Mouse (Mus musculus) lung, embryonic 14.5 days (tissue): ENCODE measurements around the gene Socs5. TPM values are rescaled to one million over a fixed set of nuclear protein-coding genes. Genes with fewer than 3 reads are reported as not detected.
A peak's percentile ranks its signal among the peaks of the same experiment; 100 is the strongest.

Experiments
- ATAC-seq: fragments of 200-750 bp; cut with Nextera tagmentation; 2 replicates; pipeline ENCODE4 v1.8.0; 2017; ENCODE audit warnings: mild to moderate bottlenecking, moderate TSS enrichment, moderate library complexity; ENCODE audit not compliant: insufficient read depth
- DNase-seq: peaks from one replicate; pipeline ENCODE4 v3.0.0-alpha.2; 2015
- H3K27ac ChIP-seq: fragments of 300-500 bp; sonication (generic); 2 replicates; pipeline ENCODE4 v1.5.1; 2014; ENCODE audit warnings: low read depth, mild to moderate bottlenecking, moderate library complexity
- H3K27me3 ChIP-seq: fragments of 300-500 bp; sonication (generic); 2 replicates; pipeline ENCODE4 v1.6.1; 2014; ENCODE audit warnings: low read length, control low read depth; ENCODE audit not compliant: insufficient read depth
- H3K36me3 ChIP-seq: fragments of 300-500 bp; sonication (generic); 2 replicates; pipeline ENCODE4 v1.6.1; 2014; ENCODE audit warnings: control low read depth; ENCODE audit not compliant: insufficient read depth
- H3K4me1 ChIP-seq: fragments of 300-500 bp; sonication (generic); 2 replicates; pipeline ENCODE4 v1.6.1; 2014; ENCODE audit warnings: antibody characterized with exemption, control low read depth; ENCODE audit not compliant: insufficient read depth
- H3K4me2 ChIP-seq: fragments of 300-500 bp; sonication (generic); 2 replicates; pipeline ENCODE4 v1.6.1; 2014; ENCODE audit warnings: mild to moderate bottlenecking
- H3K4me3 ChIP-seq: fragments of 300-500 bp; sonication (generic); 2 replicates; pipeline ENCODE4 v1.5.1; 2014; ENCODE audit warnings: low read depth, low read length
- H3K9ac ChIP-seq: fragments of 300-500 bp; sonication (generic); 2 replicates; pipeline ENCODE4 v1.6.1; 2014
- H3K9me3 ChIP-seq: fragments of 300-500 bp; sonication (generic); 2 replicates; pipeline ENCODE4 v1.6.1; 2016; ENCODE audit warnings: low read depth, low read length, control low read depth
- CTCF ChIP-seq: IDR thresholded peaks from 2 replicates; pipeline ENCODE4 v1.5.1; 2016; ENCODE audit warnings: antibody characterized with exemption, low read depth
- WGBS: fragments of 180-500 bp; shearing (Covaris S2); extraction: QIAGEN DNeasy Blood & Tissue Kit; methylation state at CpG from one replicate; pipeline ENCODE4 v1.1.7; 2014; 5-methylcytosine and 5-hydroxymethylcytosine counted together
- polyA plus RNA-seq: library from polyadenylated mRNA; unstranded; fragments of >200 nt; fragmentation: Nextera tagmentation; extraction: Ambion mirVana; gene quantifications from 2 replicates; pipeline ENCODE4 v1.2.1, GENCODE M21; 2014

The Socs5 gene
- polyA plus RNA-seq, 1 experiment from 2014 or later, result 18.5 TPM

GRCm38 (mm10) chr17:87096951-87097350 lies 10.5 kb upstream of the Socs5 start:
- no peak for TF ChIP-seq CTCF
- Histone ChIP-seq H3K27ac (no peak overlapping the region), H3K27me3 (no peaks in the 10 kb centered on the region), H3K9ac (no peak overlapping the region), H3K4me1 (no peaks in the 10 kb centered on the region), H3K9me3 (no peaks in the 10 kb centered on the region), H3K4me3 (no peak overlapping the region), H3K4me2 (no peak overlapping the region), H3K36me3 (no peaks in the 10 kb centered on the region)
- WGBS, result 43% methylated on average over 2 of the region's 2 CpGs
- DNase-seq (no peak), ATAC-seq (no peak)

- no peak overlapping the region for H3K4me3 ChIP-seq
- TF ChIP-seq CTCF, result no peak
Observed at GRCm38 (mm10) chr17:87097576-87097975, 9.9 kb upstream of the Socs5 start.

GRCm38 (mm10) chr17:87100947-87101346 lies 6.5 kb upstream of the Socs5 start:
- no peak for ATAC-seq
- no peak overlapping the region for H3K9ac ChIP-seq
- H3K27ac ChIP-seq, result no peak overlapping the region

More at GRCm38 (mm10) chr17:87097576-87097975, 9.9 kb upstream of the Socs5 start:
- no peak overlapping the region for H3K9ac ChIP-seq
- no peak for DNase-seq
- no peak for ATAC-seq
- H3K27me3 ChIP-seq, result no peaks in the 10 kb centered on the region
- peaks cover 2% of the 10 kb centered on the region; the same call in 1 of the 2 replicates for H3K4me1 ChIP-seq
- no peaks in the 10 kb centered on the region for H3K9me3 ChIP-seq
- H3K27ac ChIP-seq, result no peak overlapping the region
- 83% methylated on average over 5 of the region's 5 CpGs for WGBS
- H3K4me2 ChIP-seq, result no peak overlapping the region
- no peaks in the 10 kb centered on the region for H3K36me3 ChIP-seq

GRCm38 (mm10) chr17:87102636-87103035 lies 4.8 kb upstream of the Socs5 start:
- ATAC-seq, result no peak
- Histone ChIP-seq H3K9ac (no peak overlapping the region), H3K9me3 (no peaks in the 10 kb centered on the region), H3K4me3 (no peak overlapping the region), H3K4me1 (peaks cover 9% of the 10 kb centered on the region), H3K27me3 (no peaks in the 10 kb centered on the region), H3K27ac (no peak overlapping the region), H3K4me2 (peak overlapping the region; percentile 36), H3K36me3 (no peaks in the 10 kb centered on the region)
- no peak for TF ChIP-seq CTCF
- DNase-seq, result peak; percentile 52
- 25% methylated on average over 8 of the region's 8 CpGs for WGBS

More at GRCm38 (mm10) chr17:87100947-87101346, 6.5 kb upstream of the Socs5 start:
- H3K4me3 ChIP-seq, result no peak overlapping the region
- H3K27me3 ChIP-seq, result no peaks in the 10 kb centered on the region
- H3K4me1 ChIP-seq, result peaks cover 8% of the 10 kb centered on the region
- no peaks in the 10 kb centered on the region for H3K9me3 ChIP-seq
- WGBS, result 74% methylated on average over 4 of the region's 4 CpGs
- DNase-seq, result no peak
- TF ChIP-seq CTCF, result no peak
- no peak overlapping the region for H3K4me2 ChIP-seq
- H3K36me3 ChIP-seq, result no peaks in the 10 kb centered on the region

GRCm38 (mm10) chr17:87103060-87103459 lies 4.4 kb upstream of the Socs5 start:
- Histone ChIP-seq H3K4me1 (peaks cover 9% of the 10 kb centered on the region), H3K27ac (no peak overlapping the region), H3K4me3 (no peak overlapping the region), H3K36me3 (no peaks in the 10 kb centered on the region), H3K9ac (no peak overlapping the region), H3K9me3 (no peaks in the 10 kb centered on the region), H3K27me3 (no peaks in the 10 kb centered on the region), H3K4me2 (peak overlapping the region; percentile 36)
- no peak for ATAC-seq
- no peak for DNase-seq
- no peak for TF ChIP-seq CTCF
- 55% methylated on average over 5 of the region's 5 CpGs for WGBS

- Histone ChIP-seq H3K27me3 (no peaks in the 10 kb centered on the region), H3K4me1 (peaks cover 9% of the 10 kb centered on the region), H3K27ac (no peak overlapping the region), H3K4me3 (no peak overlapping the region), H3K9me3 (no peaks in the 10 kb centered on the region), H3K4me2 (no peak overlapping the region), H3K9ac (no peak overlapping the region), H3K36me3 (no peaks in the 10 kb centered on the region)
- TF ChIP-seq CTCF, result no peak
- no peak for DNase-seq
- ATAC-seq, result no peak
- WGBS, result 85% methylated on average over 4 of the region's 4 CpGs
Observed at GRCm38 (mm10) chr17:87104276-87104675, 3.2 kb upstream of the Socs5 start.

- Histone ChIP-seq H3K4me2 (peak overlapping the region; percentile 80), H3K9ac (no peak overlapping the region), H3K27me3 (no peaks in the 10 kb centered on the region), H3K36me3 (no peaks in the 10 kb centered on the region), H3K4me3 (no peak overlapping the region), H3K9me3 (no peaks in the 10 kb centered on the region), H3K4me1 (peaks cover 9% of the 10 kb centered on the region), H3K27ac (no peak overlapping the region)
- ATAC-seq, result no peak
- no peak for DNase-seq
- WGBS, result 85% methylated on average over 7 of the region's 7 CpGs
- TF ChIP-seq CTCF, result no peak
Observed at GRCm38 (mm10) chr17:87105941-87106340, 1.5 kb upstream of the Socs5 start.
